Mouse (Mus musculus) brain, embryonic 14.5 days (tissue): ENCODE data around the gene Arpc2.

Source experiments
- CTCF ChIP-seq: fragments of 200-500 bp; IDR thresholded peaks from 2 replicates; pipeline ENCODE4 v1.5.1; 2012; ENCODE audit warnings: inconsistent platforms, mild to moderate bottlenecking, moderate library complexity, borderline replicate concordance; ENCODE audit not compliant: insufficient read depth, insufficient read length; ENCODE audit errors: extremely low read depth
- POLR2A ChIP-seq: fragments of 200-500 bp; IDR thresholded peaks from 2 replicates; pipeline ENCODE4 v1.6.1; 2012; ENCODE audit warnings: mild to moderate bottlenecking, inconsistent platforms, borderline replicate concordance; ENCODE audit not compliant: poor library complexity, insufficient read depth, insufficient read length, severe bottlenecking; ENCODE audit errors: extremely low read depth

DNA sequence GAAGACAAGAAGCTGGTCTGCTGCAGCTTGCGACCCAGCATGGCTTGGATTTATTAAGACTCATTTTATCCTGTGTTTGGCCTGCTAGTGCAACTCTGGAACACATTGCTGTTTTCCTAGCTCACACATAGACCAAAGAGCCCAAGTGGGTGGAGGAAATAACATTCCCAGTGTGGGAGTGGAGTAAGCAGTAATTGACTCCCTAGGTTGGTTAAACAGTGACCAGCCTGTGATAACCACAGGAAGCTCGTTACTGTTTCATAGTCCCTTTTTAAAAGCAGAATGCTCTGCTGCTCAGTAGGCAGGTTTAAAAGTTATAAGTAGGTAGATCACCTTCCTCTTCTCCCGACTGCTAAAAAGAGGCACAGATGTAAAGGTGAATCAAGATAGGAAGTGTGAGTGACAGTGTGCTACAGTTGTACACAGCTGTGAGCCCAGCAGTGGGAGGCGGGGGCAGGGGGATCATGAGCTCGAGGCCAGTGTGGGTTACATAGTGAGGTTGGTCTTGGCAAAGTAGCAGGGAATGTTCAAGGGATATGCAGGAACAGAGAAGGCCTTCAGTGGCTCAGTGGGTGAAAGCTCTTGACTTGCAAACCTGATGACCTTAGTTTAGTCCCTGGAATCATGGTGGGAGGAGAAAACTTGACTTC is 13.6 kb downstream of the Arpc2 start:
- no peak for TF ChIP-seq POLR2A
- TF ChIP-seq CTCF: no peak
